Mouse (Mus musculus) limb, embryonic 15.5 days (tissue): ENCODE data around the gene Zmiz1. TPM values are rescaled to one million over a fixed set of nuclear protein-coding genes. Genes with fewer than 3 reads are reported as not detected.

Experiments used
- ATAC-seq: fragments of 200-750 bp; cut with Nextera tagmentation; 2 replicates; pipeline ENCODE4 v1.8.0; 2017; ENCODE audit warnings: low read depth, moderate TSS enrichment; ENCODE audit not compliant: insufficient number of reproducible peaks, low FRiP score, low TSS enrichment
- H3K27ac ChIP-seq: fragments of 300-500 bp; sonication (generic); 2 replicates; pipeline ENCODE4 v1.5.1; 2015; ENCODE audit warnings: moderate library complexity, mild to moderate bottlenecking, inconsistent platforms
- H3K27me3 ChIP-seq: fragments of 300-500 bp; sonication (generic); 2 replicates; pipeline ENCODE4 v1.6.1; 2015; ENCODE audit warnings: inconsistent platforms
- H3K36me3 ChIP-seq: fragments of 300-500 bp; sonication (generic); 2 replicates; pipeline ENCODE4 v1.6.1; 2015; ENCODE audit warnings: inconsistent platforms
- H3K4me1 ChIP-seq: fragments of 300-500 bp; sonication (generic); 2 replicates; pipeline ENCODE4 v1.6.1; 2015; ENCODE audit warnings: inconsistent platforms
- H3K4me2 ChIP-seq: fragments of 300-500 bp; sonication (generic); 2 replicates; pipeline ENCODE4 v1.6.1; 2015; ENCODE audit warnings: mild to moderate bottlenecking, inconsistent platforms
- H3K4me3 ChIP-seq: fragments of 300-500 bp; sonication (generic); 2 replicates; pipeline ENCODE4 v1.5.1; 2015; ENCODE audit warnings: mild to moderate bottlenecking, inconsistent platforms
- H3K9ac ChIP-seq: fragments of 300-500 bp; sonication (generic); 2 replicates; pipeline ENCODE4 v1.6.1; 2015; ENCODE audit warnings: inconsistent platforms
- H3K9me3 ChIP-seq: fragments of 300-500 bp; sonication (generic); 2 replicates; pipeline ENCODE4 v1.6.1; 2016; ENCODE audit warnings: inconsistent platforms
- WGBS: fragments of 180-500 bp; shearing (Covaris S2); methylation state at CpG from one replicate; pipeline ENCODE4 v1.1.7; 2015; 5-methylcytosine and 5-hydroxymethylcytosine counted together
- polyA plus RNA-seq: library from polyadenylated mRNA; unstranded; fragments of >200 nt; fragmentation: Nextera tagmentation; extraction: Ambion mirVana; gene quantifications from 2 replicates; pipeline ENCODE4 v1.2.1, GENCODE M21; 2015

Zmiz1 gene
- polyA plus RNA-seq, 1 experiment from 2014 or later, result 50.5 TPM

GRCm38 (mm10) chr14:25580397-25580796, 121.4 kb downstream of the Zmiz1 start:
- H3K36me3 ChIP-seq, result peaks cover 89% of the 10 kb centered on the region
- H3K4me3 ChIP-seq, result no peak overlapping the region
- H3K27ac ChIP-seq, result no peak overlapping the region
- no peak overlapping the region for H3K9ac ChIP-seq
- ATAC-seq, result no peak
- H3K9me3 ChIP-seq, result no peaks in the 10 kb centered on the region
- WGBS, result 70% methylated on average over 1 of the region's 1 CpGs
- peaks cover 30% of the 10 kb centered on the region for H3K4me1 ChIP-seq
- H3K27me3 ChIP-seq, result no peaks in the 10 kb centered on the region
- no peak overlapping the region for H3K4me2 ChIP-seq

- no peak overlapping the region for H3K4me3 ChIP-seq
- 91% methylated on average over 6 of the region's 6 CpGs for WGBS
- peaks cover 73% of the 10 kb centered on the region for H3K36me3 ChIP-seq
Observed at GRCm38 (mm10) chr14:25582603-25583002, 123.6 kb downstream of the Zmiz1 start.

GRCm38 (mm10) chr14:25583899-25584298, 124.9 kb downstream of the Zmiz1 start:
- Histone ChIP-seq H3K36me3 (peaks cover 60% of the 10 kb centered on the region), H3K4me1 (peaks cover 47% of the 10 kb centered on the region)

More at GRCm38 (mm10) chr14:25582603-25583002, 123.6 kb downstream of the Zmiz1 start:
- Histone ChIP-seq H3K4me2 (no peak overlapping the region), H3K27ac (no peak overlapping the region), H3K27me3 (no peaks in the 10 kb centered on the region), H3K9me3 (no peaks in the 10 kb centered on the region), H3K4me1 (peaks cover 36% of the 10 kb centered on the region), H3K9ac (no peak overlapping the region)
- no peak for ATAC-seq

GRCm38 (mm10) chr14:25585545-25586301, 126.7 kb downstream of the Zmiz1 start:
- Histone ChIP-seq H3K4me2 (no peak overlapping the region), H3K4me1 (peaks cover 65% of the 10 kb centered on the region)

More at GRCm38 (mm10) chr14:25583899-25584298, 124.9 kb downstream of the Zmiz1 start:
- Histone ChIP-seq H3K4me2 (no peak overlapping the region), H3K9ac (no peak overlapping the region), H3K27ac (no peak overlapping the region), H3K4me3 (no peak overlapping the region), H3K27me3 (no peaks in the 10 kb centered on the region), H3K9me3 (no peaks in the 10 kb centered on the region)
- WGBS, result 78% methylated on average over 10 of the region's 10 CpGs
- ATAC-seq, result no peak

GRCm38 (mm10) chr14:25586846-25587486, 128.0 kb downstream of the Zmiz1 start:
- Histone ChIP-seq H3K4me2 (no peak overlapping the region), H3K36me3 (peaks cover 48% of the 10 kb centered on the region), H3K27me3 (no peaks in the 10 kb centered on the region), H3K27ac (peak overlapping the region; percentile 79), H3K4me1 (peaks cover 69% of the 10 kb centered on the region), H3K4me3 (no peak overlapping the region), H3K9me3 (no peaks in the 10 kb centered on the region), H3K9ac (no peak overlapping the region)
- no peak for ATAC-seq
- 42% methylated on average over 10 of the region's 10 CpGs for WGBS

More at GRCm38 (mm10) chr14:25585545-25586301, 126.7 kb downstream of the Zmiz1 start:
- Histone ChIP-seq H3K27ac (peak overlapping the region; percentile 79), H3K4me3 (no peak overlapping the region), H3K36me3 (peaks cover 54% of the 10 kb centered on the region), H3K27me3 (no peaks in the 10 kb centered on the region), H3K9me3 (no peaks in the 10 kb centered on the region), H3K9ac (peak overlapping the region; percentile 0; the same call in 1 of the 2 replicates)
- WGBS, result 28% methylated on average over 21 of the region's 21 CpGs
- no peak for ATAC-seq

- peaks cover 69% of the 10 kb centered on the region for H3K4me1 ChIP-seq
- no peaks in the 10 kb centered on the region for H3K27me3 ChIP-seq
- H3K4me2 ChIP-seq, result no peak overlapping the region
- H3K36me3 ChIP-seq, result peaks cover 44% of the 10 kb centered on the region
- no peak for ATAC-seq
- no peak overlapping the region for H3K4me3 ChIP-seq
- peak overlapping the region; percentile 79 for H3K27ac ChIP-seq
- no peak overlapping the region for H3K9ac ChIP-seq
- 15% methylated on average over 6 of the region's 6 CpGs for WGBS
- H3K9me3 ChIP-seq, result no peaks in the 10 kb centered on the region
Observed at GRCm38 (mm10) chr14:25587487-25588001, 128.6 kb downstream of the Zmiz1 start.

GRCm38 (mm10) chr14:25588156-25588555, 129.2 kb downstream of the Zmiz1 start:
- ATAC-seq, result no peak
- Histone ChIP-seq H3K4me3 (no peak overlapping the region), H3K27ac (peak overlapping the region; percentile 79), H3K9me3 (no peaks in the 10 kb centered on the region), H3K4me2 (no peak overlapping the region), H3K4me1 (peaks cover 70% of the 10 kb centered on the region), H3K27me3 (no peaks in the 10 kb centered on the region), H3K9ac (no peak overlapping the region), H3K36me3 (peaks cover 42% of the 10 kb centered on the region; the same call in 1 of the 2 replicates)
- 51% methylated on average over 2 of the region's 2 CpGs for WGBS

- WGBS, result 61% methylated on average over 16 of the region's 16 CpGs
- ATAC-seq, result 0 out of 2 replicates have a peak, but pooled peaks have one; percentile 45
- H3K4me2 ChIP-seq, result no peak overlapping the region
Observed at GRCm38 (mm10) chr14:25588946-25589937, 130.3 kb downstream of the Zmiz1 start.

GRCm38 (mm10) chr14:25591000-25591399, 132.0 kb downstream of the Zmiz1 start:
- Histone ChIP-seq H3K36me3 (peaks cover 39% of the 10 kb centered on the region; the same call in 1 of the 2 replicates), H3K9me3 (no peaks in the 10 kb centered on the region), H3K4me2 (no peak overlapping the region), H3K27me3 (no peaks in the 10 kb centered on the region), H3K4me1 (peaks cover 74% of the 10 kb centered on the region), H3K27ac (peak overlapping the region; percentile 57; the same call in 1 of the 2 replicates), H3K9ac (no peak overlapping the region), H3K4me3 (no peak overlapping the region)
- 62% methylated on average over 5 of the region's 5 CpGs for WGBS
- no peak for ATAC-seq

More at GRCm38 (mm10) chr14:25588946-25589937, 130.3 kb downstream of the Zmiz1 start:
- Histone ChIP-seq H3K4me1 (peaks cover 80% of the 10 kb centered on the region), H3K9ac (no peak overlapping the region), H3K36me3 (peaks cover 34% of the 10 kb centered on the region; the same call in 1 of the 2 replicates), H3K27ac (peak overlapping the region; percentile 79), H3K27me3 (no peaks in the 10 kb centered on the region), H3K4me3 (no peak overlapping the region), H3K9me3 (no peaks in the 10 kb centered on the region)

GRCm38 (mm10) chr14:25591426-25591825, 132.4 kb downstream of the Zmiz1 start:
- no peaks in the 10 kb centered on the region for H3K27me3 ChIP-seq
- peaks cover 70% of the 10 kb centered on the region for H3K4me1 ChIP-seq
- 83% methylated on average over 1 of the region's 1 CpGs for WGBS
- H3K4me3 ChIP-seq, result no peak overlapping the region
- ATAC-seq, result no peak
- no peak overlapping the region for H3K4me2 ChIP-seq
- no peak overlapping the region for H3K27ac ChIP-seq
- no peaks in the 10 kb centered on the region for H3K9me3 ChIP-seq
- H3K36me3 ChIP-seq, result peaks cover 39% of the 10 kb centered on the region; the same call in 1 of the 2 replicates
- H3K9ac ChIP-seq, result no peak overlapping the region

GRCm38 (mm10) chr14:25592522-25592921, 133.5 kb downstream of the Zmiz1 start:
- no peak overlapping the region for H3K4me2 ChIP-seq
- ATAC-seq, result no peak
- H3K9me3 ChIP-seq, result no peaks in the 10 kb centered on the region
- no peak overlapping the region for H3K4me3 ChIP-seq
- H3K4me1 ChIP-seq, result peaks cover 59% of the 10 kb centered on the region
- no peaks in the 10 kb centered on the region for H3K27me3 ChIP-seq
- 0 out of 2 replicates have a peak overlapping the region, but pooled peaks have one; percentile 67 for H3K27ac ChIP-seq
- 46% methylated on average over 6 of the region's 6 CpGs for WGBS
- peaks cover 43% of the 10 kb centered on the region; the same call in 1 of the 2 replicates for H3K36me3 ChIP-seq
- H3K9ac ChIP-seq, result no peak overlapping the region
